Mouse (Mus musculus): ENCODE measurements around the gene 9130023H24Rik.

9130023H24Rik gene

GRCm38 (mm10) chr7:128237927-128238778 lies at the start of gene 9130023H24Rik:
Gene 9130023H24Rik (minus strand): TSS chr7:128238031.
- peak; percentile 99 for DNase-seq

- no peak for DNase-seq
Measured at GRCm38 (mm10) chr7:128285060-128285459, 47.2 kb upstream of the 9130023H24Rik start.

DNA sequence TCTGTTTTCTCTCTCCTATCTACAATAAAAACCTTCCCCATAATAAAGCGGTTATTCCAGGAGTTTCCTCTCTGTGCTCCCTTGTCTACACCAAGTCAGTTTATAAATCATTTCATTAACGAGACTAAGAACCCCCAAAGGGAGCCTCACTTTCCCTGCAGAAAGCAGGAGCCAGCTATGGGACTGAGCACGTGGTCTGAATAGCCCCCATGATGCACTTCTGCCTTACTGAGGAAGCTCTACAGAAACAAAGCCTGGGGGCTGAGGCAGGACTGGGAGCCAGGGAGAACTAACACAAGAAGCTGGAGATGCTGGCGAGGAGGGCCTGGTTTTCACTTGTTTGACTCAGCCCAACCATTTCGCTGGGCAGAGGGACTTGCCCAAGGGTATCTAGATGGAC lies 46.2 kb upstream of the 9130023H24Rik start:
- DNase-seq, result no peak

DNA sequence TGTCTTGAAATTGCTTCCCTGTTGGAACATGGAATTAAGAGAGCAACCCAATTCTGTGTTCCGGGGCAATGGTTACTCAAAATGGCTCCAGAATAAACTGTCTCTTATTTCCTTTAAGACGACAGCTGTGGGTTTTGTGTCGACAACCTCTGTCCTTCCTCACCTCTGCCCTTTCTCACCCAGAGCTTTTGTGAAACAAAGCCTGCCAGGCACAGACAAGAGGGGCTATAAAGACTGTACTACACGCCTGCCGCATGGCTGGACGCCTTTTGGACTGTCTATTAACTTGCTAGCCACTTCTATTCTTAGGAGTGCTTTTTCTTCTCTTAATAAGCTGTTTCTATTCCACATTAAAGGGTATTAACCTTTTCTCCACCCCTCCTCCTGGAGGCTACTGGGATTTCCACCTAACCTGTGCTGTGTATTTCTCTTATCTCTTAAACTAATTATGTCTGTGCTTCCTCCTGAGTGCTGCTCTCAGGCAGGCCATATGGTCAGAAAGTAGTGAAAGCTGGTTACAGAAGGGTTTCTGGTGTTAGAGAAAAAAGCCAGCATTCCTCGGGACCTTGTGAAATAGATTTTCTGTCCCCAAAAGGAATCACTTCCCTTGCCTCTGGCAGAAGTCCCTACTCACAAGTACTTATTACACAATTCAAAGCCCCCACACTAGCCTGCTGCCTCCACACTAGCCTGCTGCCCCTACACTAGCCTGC lies 44.9 kb upstream of the 9130023H24Rik start:
- DNase-seq, result no peak

GRCm38 (mm10) chr7:128281765-128282164 lies 43.9 kb upstream of the 9130023H24Rik start:
- no peak for DNase-seq

DNA sequence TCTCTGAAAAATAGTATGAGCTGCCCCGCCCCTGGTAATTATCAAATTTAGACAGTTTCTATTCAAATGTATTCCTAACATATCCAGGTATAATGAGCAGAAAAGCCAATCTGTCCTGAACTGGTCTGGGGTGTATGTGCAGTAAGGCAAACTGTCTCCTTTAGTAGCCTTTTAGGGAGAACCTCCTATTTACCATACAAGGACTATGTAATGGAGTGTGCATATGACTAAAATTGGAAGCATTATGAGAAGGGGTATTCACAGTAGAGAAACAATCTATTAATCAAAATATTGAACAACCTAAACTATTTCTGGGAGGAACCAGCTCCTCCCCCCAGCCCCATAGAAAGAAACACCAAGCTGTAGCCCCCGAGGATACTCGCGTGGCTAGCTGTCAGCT lies 41.9 kb upstream of the 9130023H24Rik start:
- DNase-seq, result no peak

- no peak for DNase-seq
Measured at GRCm38 (mm10) chr7:128276051-128276450, 38.2 kb upstream of the 9130023H24Rik start.

DNA sequence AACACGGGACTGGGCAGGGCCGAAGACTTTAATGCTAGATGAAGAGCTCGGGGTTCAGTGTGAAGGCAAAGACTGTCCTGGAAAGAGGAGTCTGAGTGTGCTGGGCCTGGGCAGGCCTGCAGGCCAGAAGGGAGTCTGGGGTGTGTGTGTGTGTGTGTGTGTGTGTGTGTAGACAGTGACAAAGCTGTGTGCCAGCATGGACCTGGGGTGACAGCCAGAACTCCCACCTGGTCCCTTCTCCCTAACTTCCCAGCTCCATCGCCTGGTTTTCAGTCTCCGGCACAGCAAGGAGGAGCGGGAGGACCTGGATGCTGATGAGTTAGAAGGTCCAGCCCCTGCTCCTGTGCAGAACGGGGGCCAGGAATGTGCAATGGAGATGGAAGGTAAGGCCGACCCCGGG lies 33.7 kb upstream of the 9130023H24Rik start:
- no peak for DNase-seq

GRCm38 (mm10) chr7:128270431-128270850 lies 32.6 kb upstream of the 9130023H24Rik start:
- DNase-seq, result no peak

DNA sequence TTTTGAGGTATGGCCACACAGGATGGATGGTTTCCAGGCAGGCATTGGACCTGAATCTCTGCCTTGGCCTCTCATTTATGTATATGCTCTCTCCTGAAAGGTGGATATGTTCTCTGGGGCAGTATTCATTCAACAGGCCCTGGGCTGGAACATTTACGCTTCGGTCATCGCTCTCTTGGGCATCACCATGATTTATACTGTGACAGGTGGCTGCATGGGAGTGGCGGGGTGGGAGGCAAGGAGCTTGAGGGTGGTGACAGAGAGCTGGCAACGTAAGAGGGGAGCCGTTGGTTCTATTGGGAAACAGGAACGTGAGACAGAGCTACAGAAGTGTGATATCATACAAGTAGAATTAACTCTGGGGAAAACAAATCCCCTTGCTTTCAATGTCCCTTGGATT lies 30.0 kb upstream of the 9130023H24Rik start:
- DNase-seq, result no peak

- DNase-seq, result peak; percentile 58
Measured at GRCm38 (mm10) chr7:128267391-128267790, 29.6 kb upstream of the 9130023H24Rik start.

GRCm38 (mm10) chr7:128266056-128266455 lies 28.2 kb upstream of the 9130023H24Rik start:
- peak; percentile 55 for DNase-seq

DNA sequence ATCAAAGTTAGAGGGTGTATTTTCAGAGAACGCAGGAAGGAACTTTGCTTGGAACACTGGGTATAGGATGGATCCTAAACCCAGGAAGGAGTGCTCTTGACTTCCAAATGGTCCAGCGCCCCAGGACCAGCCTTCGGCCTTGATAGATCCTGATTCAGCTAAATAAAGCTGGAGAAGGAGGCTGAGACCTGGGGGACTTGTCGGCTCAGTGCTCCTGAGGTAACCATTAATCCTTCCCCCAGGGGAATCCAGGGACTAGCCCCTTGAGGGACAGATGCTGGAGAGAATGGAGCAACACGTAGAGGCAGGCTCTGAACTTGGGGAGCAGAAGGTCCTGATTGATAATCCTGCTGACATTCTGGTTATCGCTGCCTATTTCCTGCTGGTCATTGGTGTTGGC lies 27.6 kb upstream of the 9130023H24Rik start, which contains the start of gene Slc5a2:
TSS of gene Slc5a2 (plus strand) at position 247 of the 400 bp plus-strand sequence.
- peak; percentile 55 for DNase-seq

DNA sequence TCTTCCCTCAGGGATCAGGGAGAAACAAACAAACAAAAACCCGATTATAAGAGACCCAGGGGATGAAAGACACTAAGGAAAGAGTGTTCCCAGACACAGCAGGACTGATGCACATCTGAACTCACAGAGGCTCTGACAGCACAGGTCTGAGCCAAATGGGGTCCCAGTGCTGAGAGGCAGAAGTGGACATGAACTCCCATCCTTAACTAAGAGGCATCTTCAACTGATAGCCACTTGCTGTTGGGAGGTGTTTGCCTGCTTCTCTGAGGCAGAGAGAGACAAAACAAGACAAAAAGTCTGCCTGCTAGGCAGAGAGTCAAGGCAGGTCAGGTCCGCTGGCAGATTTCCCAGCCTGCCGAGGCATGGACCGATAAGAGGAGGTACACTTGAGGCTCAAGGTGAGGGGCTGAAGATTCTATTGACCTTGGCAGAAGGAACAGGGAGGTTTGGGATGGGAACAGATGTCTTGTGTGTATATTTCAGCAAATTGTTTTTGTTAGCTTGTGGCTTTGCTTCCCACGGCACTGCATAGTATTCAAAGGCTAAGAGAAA lies 19.0 kb upstream of the 9130023H24Rik start:
- no peak for DNase-seq

- DNase-seq, result no peak
Measured at GRCm38 (mm10) chr7:128255757-128256156, 17.9 kb upstream of the 9130023H24Rik start.

GRCm38 (mm10) chr7:128254978-128255377 lies 17.1 kb upstream of the 9130023H24Rik start:
- no peak for DNase-seq

DNA sequence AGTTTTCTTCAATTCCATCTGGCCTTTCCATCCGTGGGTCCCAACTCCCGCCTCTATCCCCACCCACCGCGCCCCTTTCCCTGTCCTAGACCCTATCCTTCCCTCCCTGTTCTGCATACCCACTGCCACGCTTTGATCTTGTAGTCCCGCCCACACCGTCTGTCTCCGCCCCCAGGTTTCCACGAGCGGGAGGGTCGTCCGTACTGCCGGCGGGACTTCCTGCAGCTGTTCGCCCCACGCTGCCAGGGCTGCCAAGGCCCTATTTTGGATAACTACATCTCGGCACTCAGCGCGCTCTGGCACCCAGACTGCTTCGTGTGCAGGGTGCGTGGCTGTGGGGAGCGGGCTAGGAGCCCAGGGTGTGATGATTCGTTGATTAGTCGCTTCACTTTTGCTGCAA lies 14.8 kb upstream of the 9130023H24Rik start:
- DNase-seq, result no peak

GRCm38 (mm10) chr7:128251946-128252345 lies 14.1 kb upstream of the 9130023H24Rik start:
- DNase-seq, result no peak

GRCm38 (mm10) chr7:128249998-128250397 lies 12.2 kb upstream of the 9130023H24Rik start:
- no peak for DNase-seq

DNA sequence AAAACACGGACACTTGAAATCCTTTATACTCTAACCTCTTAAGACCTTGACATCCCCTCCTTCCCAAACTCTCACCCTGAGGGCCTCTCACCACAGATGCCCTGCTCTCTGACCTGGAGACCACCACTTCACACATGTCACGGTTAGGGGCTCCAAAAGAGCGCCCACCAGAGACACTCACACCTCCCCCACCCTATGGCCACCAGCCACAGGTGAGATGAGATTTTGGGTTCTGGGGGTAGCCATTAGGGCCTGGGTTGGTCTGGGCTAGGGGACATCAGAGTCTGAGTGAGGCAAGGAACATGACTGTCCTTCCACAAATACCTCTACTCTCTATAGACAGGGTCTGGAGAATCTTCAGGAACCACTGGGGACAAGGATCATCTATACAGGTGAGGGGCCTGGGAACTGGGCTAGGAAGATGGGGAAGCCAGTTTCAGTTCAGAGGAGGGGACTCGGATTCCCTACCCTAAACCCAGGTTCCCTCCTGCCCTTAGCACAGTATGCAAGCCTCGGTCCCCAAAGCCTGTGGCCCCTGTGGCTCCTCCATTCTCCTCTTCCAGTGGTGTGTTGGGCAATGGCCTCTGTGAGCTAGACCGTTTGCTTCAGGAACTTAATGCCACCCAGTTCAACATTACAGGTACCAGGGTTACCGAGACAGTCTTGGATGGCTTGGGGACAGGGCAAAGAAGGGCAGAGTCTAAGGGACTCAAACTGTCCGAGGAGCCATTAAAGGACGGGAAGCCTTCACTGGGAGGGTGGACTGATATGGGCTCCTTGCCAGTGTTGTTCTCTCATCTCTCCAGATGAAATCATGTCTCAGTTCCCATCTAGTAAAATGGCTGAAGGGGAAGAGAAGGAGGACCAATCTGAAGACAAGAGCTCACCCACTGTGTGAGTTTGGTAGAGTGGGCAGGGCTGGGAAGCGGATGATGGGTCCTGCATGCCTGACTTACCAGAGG lies 10.5 kb upstream of the 9130023H24Rik start:
- no peak for DNase-seq

DNA sequence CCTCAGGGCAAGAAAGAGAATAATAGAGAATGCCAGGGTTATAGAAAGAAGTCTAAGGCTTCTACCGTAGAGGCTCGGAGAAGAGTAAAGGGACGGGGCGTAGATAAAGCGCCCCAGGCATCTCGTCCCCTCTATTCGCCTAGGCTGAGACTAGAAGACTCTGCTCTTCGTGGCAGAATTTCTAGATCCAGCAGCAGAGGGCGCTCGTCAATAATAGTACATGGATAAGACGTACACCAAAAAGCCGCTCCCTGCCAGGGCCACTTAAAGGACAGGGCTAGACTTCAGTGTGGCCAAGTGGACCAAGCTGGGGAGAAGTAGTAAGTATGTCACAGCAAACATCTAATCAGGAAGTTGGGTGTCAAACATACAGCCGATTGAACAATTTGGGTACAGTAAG lies 9.6 kb upstream of the 9130023H24Rik start:
- peak; percentile 78 for DNase-seq
